Mouse (Mus musculus) c-Kit-negative CD71-positive TER-119-positive erythroid progenitor cells, embryonic 14.5 days (primary cell): Measurements from ENCODE around the gene Trim50.
"Not testable (repeated sequence)": the region's sequence is repeated elsewhere in the genome, so short reads cannot be mapped to it uniquely, and the experiment has no call there.

ENCODE experiments used
- DNase-seq: peaks from one replicate; pipeline ENCODE4 v3.0.0-alpha.2; 2013; ENCODE audit warnings: low read depth, low spot score

Gene Trim50

DNA sequence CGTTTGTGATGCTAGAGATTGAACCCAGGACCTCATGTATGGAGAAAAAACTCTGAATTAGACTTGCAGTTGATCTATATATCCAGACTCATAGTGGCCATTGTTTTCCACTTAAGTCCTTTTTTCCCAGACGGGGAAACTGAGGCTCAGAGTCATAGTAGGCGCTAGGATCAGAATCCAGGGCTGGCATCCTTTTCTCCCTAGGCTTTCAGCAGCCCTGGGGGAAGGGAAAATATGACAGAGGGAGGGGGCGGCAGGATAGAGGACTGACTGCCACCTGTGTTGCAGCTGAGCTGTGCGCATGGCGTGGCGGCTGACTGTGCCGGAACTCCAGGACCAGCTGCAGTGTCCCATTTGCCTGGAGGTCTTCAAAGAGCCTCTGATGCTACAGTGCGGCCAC is at the start of gene Trim50:
Gene Trim50, plus strand, starts transcription at position 301 of the 400 bp plus-strand sequence.
- DNase-seq: no peak

DNA sequence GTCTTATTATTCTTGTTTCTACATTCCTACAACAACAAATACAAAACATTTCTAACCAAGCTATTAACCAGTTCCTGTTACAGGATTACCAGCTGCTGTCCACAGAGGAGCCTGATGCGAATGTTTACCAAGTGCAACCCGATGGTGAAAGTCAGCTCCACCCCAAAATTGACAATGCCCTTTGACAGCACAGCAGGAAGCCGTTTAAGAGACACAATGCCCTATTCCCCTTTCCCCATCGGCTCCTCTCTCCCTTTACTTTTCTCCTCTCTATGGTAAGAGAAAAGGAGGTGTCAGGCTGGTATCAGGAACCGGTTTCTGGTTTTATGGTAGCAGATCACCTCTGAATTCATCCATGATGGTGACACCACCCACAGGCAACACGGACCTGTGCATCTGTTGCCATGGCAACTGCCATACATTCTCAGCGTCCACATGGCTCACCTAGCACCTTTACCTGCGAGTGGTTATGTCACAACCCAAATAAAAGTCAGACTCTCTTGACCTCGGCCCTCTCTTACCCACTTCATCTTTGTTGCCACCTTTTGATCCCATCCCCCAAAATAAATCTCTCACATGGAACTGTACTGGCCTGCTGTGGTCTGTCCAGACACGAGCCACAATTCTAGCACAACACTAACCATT is 46.7 kb upstream of the Trim50 start:
- DNase-seq: no peak

DNA sequence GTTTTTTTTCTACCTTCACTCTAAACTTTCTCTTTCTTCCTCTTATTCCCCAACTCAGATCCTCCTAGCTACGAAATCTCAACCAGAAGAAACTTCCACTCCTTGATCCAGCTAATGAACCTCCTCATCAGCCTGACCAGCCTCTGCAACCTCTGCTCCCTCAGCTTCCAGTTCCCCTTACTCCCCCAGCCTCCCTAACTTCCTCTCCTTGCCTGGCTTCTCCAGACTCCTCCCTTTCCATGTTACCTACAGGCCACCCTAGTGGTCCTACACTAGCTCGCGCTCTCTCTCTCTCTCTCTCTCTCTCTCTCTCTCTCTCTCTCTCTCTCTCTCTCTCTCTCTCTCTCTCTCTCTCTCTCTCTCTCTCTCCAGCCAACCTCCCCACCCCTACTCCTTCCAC is 36.9 kb upstream of the Trim50 start:
- DNase-seq: no peak

DNA sequence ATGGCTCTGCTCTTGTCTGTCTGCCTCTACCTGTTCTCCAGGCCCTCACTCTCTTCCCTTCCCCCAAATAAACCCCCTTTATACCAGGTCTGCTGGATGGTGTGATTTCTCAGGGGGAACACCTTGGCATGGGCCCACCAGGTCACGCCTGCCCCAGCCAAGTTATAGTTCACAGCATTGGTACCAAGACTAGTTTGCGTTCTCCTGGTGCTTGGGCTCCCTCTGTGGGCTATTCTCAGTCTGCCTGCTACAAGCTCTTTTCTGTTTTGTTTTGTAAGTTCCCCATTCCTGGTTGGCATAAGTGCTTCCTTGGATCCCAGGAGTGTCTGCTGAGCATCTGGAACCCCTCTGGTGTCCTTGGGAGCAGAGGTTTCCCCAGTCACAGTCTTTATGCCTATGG is 33.2 kb upstream of the Trim50 start:
- no peak for DNase-seq

DNA sequence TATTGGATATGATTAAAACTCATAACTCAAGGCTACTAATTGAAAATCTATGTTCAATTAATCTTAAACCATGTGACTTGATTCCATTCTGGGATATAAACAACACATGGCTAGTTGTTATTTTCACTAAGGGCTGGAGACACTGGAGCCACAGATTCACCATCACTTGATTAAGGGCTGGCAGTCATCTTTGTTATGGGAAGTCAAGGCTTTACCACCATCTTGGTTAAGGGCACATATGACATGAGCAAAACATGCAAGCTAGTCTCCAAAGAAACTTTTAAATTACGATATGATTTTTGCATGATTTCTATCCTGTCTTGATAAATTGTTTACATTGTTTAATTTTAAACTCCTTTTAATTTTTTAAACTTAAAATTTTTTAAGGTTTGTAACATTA is 30.9 kb upstream of the Trim50 start:
- no peak for DNase-seq

DNA sequence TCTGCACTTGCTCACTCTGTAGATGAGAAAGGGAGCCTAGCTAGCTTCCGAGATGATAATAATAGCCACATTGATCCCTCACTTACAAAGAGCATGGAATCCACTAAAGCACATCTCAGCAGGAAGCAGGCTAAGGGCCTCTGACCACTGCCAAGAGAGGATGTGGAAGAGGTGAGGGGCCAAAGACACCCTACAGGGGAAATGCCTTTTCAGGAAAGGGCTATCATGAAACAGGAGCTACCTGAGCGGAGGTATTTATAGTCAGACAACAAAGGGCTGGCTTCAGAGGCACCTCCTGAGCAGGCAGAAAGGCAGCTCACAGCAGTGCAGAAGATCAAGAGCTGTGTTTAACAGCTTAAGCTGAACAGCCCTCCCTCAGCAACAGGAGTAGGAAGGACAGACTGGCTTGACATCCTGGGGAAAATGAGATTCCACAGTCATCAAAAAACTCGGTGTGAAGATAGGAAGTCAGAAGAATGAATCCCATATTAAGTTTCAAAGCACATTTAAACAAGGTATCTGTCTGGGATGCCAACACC is 26.9 kb upstream of the Trim50 start:
- no peak for DNase-seq

DNA sequence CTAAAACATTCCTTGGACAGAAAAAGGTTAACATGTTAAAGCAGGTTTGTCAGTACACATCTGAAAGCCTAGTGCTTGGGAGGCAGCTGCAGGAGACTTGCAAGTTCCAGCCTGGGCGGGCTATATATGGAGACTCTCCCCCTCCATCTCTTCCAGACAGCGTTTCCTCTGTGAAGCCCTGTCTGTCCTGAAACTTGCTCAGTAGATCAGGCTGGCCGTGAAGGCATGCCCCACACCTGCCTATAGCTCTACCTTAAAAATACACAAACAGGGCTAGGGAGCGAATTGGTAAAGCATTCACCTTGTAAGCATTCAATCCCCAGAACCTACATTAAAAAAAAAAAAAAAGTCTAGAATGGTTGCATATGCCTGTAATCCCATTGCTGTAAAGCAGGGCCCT is 23.6 kb upstream of the Trim50 start:
- no peak for DNase-seq

DNA sequence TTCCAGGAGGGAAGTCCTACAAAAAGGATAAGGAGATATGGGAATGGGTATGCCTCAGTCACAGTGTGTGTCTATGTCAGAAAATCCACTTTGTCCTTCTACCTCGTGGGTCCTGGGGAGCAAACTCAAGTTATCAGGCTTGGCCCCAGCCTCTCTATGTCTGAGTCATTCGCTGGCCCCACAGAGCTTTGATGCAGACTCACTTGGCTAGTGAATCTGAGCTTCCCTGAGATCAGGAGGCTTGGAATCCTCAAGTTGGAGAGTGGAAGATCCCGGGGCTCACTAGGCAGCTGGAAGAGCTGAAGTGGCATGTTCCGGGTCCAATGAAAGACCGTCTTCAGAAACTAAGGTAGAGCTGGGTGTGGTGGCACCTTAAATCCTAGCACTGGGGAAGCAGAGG is 22.9 kb upstream of the Trim50 start:
- no peak for DNase-seq

DNA sequence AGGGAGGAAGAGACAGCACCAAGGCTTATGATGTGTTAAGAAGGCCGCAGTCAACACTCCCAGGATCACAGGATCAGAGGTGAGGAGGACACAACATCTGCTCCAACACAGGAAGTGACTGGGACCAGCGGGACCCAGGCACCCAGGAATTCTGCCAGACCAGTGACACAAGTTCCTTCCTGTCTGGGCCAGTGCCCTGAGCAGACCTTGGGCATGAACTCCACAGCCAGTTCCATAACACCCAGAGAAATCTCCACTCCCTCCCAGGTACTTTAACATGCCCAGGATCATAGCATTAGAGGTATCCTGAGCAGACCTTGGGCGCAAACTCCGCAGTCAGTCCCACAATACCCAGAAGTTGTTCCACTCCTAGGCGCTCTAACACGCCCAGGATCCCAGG is 21.9 kb upstream of the Trim50 start:
- no peak for DNase-seq

DNA sequence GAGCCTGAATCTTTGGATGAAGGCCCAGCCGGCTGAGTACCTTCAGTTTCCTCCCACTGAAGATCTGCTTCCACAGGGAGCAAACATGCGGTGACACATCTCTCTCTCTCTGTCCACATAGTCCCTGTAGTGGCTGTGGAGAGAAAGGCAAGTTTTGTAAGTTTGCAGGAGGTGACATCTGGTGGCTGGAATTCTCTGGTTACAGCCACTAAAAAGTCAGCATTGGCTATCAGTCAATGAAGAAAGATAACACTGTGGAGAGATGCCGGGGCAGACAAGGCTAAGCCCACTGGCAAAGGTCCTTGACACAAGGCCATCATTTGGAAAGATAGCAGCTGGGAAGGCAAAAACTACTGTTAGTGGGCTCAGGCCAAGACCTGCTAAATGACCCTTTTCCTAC is 15.5 kb upstream of the Trim50 start:
- DNase-seq: no peak

DNA sequence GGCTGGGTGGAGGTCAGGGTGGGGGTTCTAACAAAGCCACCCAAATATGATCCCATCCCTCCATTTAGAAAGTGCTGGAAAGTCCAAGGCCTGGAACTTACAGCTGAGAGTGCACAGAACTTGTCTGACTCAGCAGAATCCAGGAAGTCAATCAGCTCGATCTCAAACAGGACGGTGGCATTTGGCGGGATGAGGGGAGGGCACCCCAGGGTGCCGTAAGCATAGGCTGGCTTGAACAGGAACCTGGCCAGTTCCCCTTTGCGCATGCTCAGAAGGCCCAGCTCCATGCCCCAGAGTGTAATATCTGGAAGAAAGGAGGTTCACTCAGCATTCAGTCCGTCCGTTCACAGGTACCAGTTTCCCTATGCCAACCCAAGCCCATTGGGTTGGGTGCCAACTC is 7.1 kb upstream of the Trim50 start:
- DNase-seq: no peak

DNA sequence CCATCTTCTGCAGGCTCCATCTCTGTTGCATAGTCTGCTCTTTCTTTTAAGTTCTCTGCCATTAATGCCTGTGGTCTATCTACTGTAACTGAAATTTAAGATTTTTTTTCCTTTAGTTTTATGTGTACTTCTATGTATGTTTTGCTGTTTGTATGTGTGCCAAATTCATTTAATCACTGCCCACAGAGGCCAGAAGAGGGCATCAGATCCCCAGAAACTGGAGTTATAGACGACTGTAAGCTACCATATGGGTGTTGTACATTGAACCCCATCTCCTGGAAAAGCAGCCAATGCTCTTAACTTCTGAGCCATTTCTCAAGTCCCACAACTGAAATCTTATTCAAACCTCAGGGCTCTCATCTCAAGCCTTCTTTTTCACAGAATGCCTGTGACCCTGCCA is 6.7 kb upstream of the Trim50 start:
- DNase-seq: no peak

DNA sequence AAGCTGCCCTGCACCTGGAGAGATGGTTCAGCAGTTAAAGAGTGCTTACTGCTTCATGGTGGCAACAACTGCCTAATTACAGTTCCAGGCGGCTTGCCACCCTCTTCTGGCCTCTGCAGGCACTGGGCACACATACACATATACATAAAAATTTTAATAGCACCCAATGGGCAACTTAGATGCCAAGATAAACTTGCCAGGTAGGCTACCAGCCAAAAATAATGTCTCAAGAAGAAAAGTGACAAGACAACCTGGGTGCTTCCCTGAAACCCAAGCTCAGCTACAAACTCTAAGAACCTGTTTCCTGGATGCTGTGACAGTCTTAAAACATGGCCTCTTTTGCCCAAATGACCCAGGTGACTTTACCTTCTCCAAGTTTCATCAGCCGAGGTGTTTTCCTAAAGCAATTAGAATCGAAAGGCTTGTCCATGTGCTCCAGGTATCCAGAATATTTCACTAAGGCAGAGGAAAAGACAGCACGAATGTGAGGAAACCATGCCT is 5.5 kb upstream of the Trim50 start:
- no peak for DNase-seq

DNA sequence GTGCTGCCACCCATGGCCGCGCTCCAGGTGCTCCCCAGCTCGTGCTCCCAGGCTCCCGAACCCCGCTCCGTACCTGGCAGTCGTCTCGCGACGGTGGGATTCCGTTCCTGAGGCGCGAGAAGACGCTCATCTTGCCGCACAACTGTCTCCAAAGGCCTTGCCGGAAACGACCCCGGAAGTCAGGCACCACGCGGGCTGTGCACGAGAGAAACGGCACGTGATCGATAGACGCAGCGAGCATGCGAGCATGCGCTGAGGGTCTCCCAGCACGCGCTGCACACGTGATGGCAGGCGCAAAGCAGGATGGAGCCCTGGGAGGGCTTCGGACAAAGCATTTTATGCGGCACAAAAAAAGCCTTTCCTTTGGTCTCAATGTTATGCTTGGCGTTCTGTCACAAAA is 3.2 kb upstream of the Trim50 start, which contains the start of gene Fkbp6:
Gene Fkbp6, minus strand, starts transcription at position 183 of the 400 bp plus-strand sequence.
- no peak for DNase-seq

DNA sequence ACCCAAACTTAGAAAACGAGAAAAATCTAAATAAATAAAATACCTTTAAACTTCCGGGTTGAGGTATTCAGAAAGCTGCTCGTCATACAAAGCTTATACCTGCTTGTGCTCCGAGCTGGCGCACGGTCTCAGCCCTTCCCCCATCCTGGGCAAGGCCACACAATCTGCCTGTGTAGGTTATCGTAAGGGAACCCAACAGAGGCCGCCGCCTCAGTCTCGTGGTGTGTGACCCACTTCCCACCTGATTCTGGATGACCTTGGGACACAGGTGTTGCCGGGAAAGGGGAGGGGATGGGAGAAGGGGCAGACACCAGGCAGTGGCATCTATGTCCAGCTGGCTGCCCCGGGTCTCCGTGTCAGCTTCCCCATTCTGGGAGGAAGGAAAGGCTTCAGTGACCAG is 1.5 kb upstream of the Trim50 start:
- DNase-seq: no peak

DNA sequence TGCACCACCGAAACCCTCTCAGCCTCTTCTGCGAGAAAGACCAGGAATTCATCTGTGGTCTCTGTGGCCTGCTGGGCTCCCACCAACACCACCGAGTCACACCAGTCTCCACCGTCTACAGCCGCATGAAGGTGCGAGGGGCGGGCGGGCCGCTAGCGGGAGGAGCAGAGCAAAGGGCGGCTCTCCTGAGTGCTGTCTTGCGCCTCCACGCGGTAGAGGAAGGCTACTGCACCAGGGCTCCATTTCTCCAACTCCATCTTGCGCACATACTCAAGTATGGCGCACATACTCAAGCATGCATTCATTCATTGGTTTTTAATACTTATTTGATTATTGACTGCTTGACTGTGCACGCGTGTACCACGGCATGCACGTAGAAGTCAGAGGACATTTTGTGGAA is 469 bp downstream of the Trim50 start:
- DNase-seq: no peak

DNA sequence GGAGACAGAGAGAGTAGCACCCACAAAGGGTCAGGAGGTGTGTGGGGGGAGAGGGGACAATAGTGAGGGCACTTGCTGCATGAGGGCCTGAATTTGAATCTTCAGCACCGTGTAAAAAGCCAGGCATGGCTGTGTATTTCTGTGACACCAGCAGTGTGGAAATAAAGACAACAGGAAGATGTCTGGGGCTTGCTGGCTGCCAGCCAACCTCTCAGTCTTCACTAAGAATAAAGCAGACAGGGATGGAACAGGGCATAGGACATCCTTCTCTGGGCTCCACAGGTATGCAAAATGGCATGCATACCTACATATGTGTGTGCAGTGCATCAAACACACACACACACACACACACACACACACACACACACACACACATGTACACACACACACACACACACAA is 3.0 kb downstream of the Trim50 start:
- no peak for DNase-seq

DNA sequence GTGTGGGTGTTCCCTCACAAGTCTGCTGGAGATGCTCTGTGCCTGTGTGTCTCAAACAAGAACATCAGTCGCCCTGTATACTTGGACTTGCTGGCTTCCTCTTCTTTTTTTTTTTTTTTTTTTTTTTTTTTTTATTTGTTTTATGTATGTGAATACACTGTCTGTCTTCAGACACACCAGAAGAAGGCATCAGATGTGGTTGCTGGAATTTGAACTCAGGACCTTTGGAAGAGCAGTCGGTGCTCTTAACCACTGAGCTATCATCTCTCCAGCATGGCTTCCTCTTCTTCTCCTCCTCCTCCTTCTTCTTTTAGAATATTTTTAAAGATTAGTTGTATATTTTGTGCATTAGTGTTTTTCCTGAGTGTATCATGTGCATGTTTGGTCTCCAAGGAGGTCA is 4.5 kb downstream of the Trim50 start:
- DNase-seq: no peak

DNA sequence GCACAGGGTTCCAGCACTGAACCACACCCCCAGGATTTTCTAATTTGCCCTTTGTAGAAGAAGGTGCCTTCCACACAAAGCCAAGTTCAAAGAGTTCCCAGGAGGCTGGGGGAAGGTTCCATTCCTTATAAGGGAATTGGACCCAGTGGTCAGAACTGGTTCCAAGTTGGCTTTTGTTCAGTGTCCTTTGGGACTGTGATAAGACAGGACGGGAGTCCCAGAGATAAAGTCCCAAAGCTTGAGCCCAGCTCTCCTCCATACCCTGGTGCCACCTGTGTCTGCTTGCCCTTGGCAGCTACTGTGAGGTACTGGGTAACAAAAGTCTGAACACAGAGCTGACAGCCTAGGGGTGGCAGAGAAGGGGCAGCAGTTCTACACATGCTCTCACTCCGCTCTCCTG is 6.7 kb downstream of the Trim50 start:
- DNase-seq: no peak

DNA sequence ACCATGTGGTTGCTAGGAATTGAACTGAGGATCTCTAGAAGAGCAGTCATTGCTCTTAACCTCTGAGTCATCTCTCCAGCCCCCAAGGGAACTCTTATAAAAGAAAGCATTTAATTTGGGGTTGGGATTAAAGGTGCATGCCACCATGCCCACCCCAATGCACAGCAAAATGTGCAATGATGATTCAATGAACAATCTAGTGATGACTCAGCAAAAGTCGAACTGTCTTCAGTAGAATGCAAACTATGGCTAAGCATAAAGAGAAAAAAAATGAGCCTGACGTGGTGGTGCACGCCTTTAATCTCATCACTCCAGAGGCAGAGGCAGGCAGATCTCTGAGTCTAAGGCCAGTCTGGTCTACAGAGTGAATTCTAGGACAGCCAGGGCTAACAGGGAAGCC is 9.5 kb downstream of the Trim50 start:
- DNase-seq: no peak

DNA sequence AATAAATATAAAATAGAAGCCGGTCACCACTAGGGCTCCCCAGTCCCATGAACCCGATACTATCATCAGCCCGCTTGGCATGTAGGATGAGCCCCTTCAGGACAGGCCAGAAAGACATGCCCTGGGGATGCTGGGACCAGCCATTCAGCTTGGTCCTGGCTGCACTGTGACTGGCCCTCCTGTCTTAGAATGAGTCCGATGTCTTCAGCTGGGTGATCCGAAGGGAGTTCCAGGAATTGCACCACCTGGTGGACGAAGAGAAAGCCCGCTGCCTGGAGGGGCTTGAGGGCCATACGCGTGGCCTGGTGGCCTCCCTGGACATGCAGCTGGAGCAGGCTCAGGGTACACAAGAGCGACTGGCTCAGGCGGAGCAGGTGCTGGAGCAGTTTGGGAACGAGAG is 10.4 kb downstream of the Trim50 start:
- DNase-seq: no peak

DNA sequence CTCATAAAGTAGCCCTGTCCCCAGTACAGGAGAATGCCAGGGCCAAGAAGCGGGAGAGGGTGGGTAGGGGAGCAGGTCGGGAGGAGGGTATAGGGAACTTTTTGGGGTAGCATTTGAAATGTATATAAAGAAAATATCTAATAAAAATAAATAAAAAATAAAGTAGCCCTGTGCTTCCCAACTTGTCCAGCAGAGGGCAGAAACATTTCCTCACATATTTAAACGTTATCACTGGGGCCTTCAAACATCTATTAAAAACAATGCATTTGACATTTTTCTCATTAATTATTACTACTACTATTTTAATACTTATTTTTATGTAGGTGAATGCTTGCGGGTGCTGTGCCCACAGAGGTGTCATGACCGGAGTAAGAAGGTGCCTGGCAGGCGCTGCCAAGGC is 14.7 kb downstream of the Trim50 start:
- no peak for DNase-seq

DNA sequence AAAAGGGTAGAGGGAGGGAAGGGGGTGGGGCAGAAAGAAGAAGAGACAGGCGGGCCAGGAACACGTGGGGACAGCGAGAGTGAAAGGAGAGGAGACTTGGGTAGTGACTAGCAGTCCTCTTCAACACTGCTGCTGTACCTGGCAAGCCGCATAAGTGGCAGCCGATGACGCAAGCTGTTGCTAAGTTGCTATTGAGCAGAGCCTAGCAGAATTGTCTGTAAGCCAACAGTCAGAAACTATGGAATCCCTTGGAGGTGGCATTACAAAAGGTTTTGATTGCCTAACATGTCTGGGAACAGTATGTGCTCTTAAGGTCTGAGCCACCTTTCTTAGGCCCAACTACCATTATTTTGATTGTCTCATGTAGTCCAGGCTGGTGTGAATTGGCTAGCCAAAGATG is 15.2 kb downstream of the Trim50 start:
- no peak for DNase-seq

DNA sequence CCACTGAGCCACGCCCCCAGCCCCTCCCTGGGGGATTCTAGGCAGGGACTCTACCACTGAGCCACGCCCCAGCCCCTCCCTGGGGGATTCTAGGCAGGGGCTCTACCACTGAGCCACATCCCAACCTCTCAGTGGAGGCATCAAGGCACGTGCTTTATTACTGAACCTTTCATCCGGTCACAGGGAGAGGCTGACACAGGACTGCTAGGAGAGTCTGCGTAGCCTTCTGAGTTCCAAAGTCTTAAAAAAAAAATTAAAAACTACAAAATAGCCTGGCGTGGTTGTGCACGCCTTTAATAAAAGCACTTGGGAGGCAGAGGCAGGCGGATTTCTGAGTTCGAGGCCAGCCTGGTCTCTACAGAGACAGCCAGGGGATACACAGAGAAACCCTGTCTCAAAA is 16.1 kb downstream of the Trim50 start:
- DNase-seq: not testable (repeated sequence)
